Comparison of ENCODE assay signal across 15 mouse cellular contexts in the genomic region with DNA sequence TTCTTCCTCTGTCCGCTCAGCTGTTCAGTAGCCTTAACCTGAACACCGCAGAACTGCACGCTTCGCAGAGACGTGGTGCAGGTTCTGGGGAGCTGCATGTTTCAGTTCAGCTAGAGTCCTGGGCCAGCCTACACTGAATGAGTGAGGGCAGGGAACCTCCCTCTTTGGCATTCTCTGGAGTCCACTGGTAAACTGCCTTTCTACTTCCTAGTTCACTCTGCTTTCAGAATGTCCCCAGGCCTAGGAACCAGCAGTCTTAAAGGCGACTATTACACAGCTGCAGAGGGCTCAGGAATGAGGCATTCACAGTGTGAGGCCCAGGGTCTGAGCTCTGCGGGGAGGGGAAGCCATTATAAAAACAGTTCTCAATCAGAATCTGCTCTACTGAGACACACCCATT. TPM values are rescaled to one million over a fixed set of nuclear protein-coding genes. Genes with fewer than 3 reads are reported as not detected.
DNase-seq lines count a peak whose midpoint lies in the region; ATAC-seq and TF ChIP-seq lines count a peak whose summit lies in the region.
"Had no signal": no experiment of that assay in that cellular context is flagged by ENCODE, and none has a peak within 500 bp of the region (broad histone marks: within the 10 kb centered on the region; RNA-seq: fewer than 3 reads in every experiment).

No protein-coding gene starts in this region.

- intact Hi-C loops in heart, postnatal 36 days (cut with DNase I), result no loop called here

- no peak for TF ChIP-seq EP300 in heart, postnatal 0 days (IDR thresholded peaks at IDR 0.05; ENCODE audit: low read depth)

- WGBS in lung, embryonic 16.5 days, result 70% methylated on average over 7 of the region's 7 CpGs
- 80% methylated on average over 7 of the region's 7 CpGs for WGBS in heart, postnatal 0 days
- 56% methylated on average over 7 of the region's 7 CpGs for WGBS in stomach, embryonic 14.5 days

- ATAC-seq in lung, embryonic 16.5 days (ENCODE audit: low read depth), result 0 out of 2 replicates have a peak, but pooled peaks have one; percentile 23
- peak; percentile 41; the same call in 1 of the 2 replicates for ATAC-seq in heart, postnatal 0 days (ENCODE audit: insufficient read depth, low read depth)
- no peak for ATAC-seq in stomach, embryonic 14.5 days (ENCODE audit: insufficient number of reproducible peaks, insufficient read depth, low FRiP score, low read depth)
- ATAC-seq: hindbrain, embryonic 16.5 days had no signal

- no peak overlapping the region for H3K9ac ChIP-seq in lung, embryonic 16.5 days (ENCODE audit: low read length)
- no peak overlapping the region for H3K9ac ChIP-seq in heart, postnatal 0 days (replicated peaks; ENCODE audit: low read depth, low read length)
- H3K9ac ChIP-seq in stomach, embryonic 14.5 days (replicated peaks; ENCODE audit: low read depth, low read length), result no peak overlapping the region
- H3K9ac ChIP-seq: liver, embryonic 15.5 days had no signal

- H3K9me3 ChIP-seq in lung, embryonic 16.5 days (ENCODE audit: control insufficient read depth, low read length), result no peaks in the 10 kb centered on the region
- H3K9me3 ChIP-seq in heart, postnatal 0 days (replicated peaks; ENCODE audit: control insufficient read depth, low read length), result no peaks in the 10 kb centered on the region
- no peaks in the 10 kb centered on the region for H3K9me3 ChIP-seq in stomach, embryonic 14.5 days (ENCODE audit: control insufficient read depth, low read depth, low read length)
- H3K9me3 ChIP-seq: liver, embryonic 15.5 days had no signal

- H3K4me3 ChIP-seq in lung, embryonic 16.5 days (ENCODE audit: low read length), result no peak overlapping the region
- no peak overlapping the region for H3K4me3 ChIP-seq in heart, postnatal 0 days (ENCODE audit: low read depth, low read length)
- no peak overlapping the region for H3K4me3 ChIP-seq in stomach, embryonic 14.5 days (ENCODE audit: low read depth, low read length)
- H3K4me3 ChIP-seq: liver, embryonic 15.5 days had no signal

- no peak for TF ChIP-seq CTCF in heart, postnatal 0 days (IDR thresholded peaks at IDR 0.05; ENCODE audit: low read depth)

- DNase-seq in heart, adult 11 months, result peak; percentile 93
- DNase-seq in heart, postnatal 36 days, result no peak
- no peak for DNase-seq in lung, adult 18-20 months
- DNase-seq in heart, postnatal 0 days (ENCODE audit: low spot score), result no peak
- no peak for DNase-seq in frontal cortex, adult 2 months (ENCODE audit: extremely low spot score in 1 of 2, low spot score in 1 of 2)
- DNase-seq in adrenal gland, postnatal 36 days, result no peak
- DNase-seq: adrenal gland, postnatal 14 days; cerebellum, adult 9-10 months; gastrocnemius, postnatal 14 days; layer of hippocampus, postnatal 36 days; thymus, postnatal 14 days had no signal

- H3K27me3 ChIP-seq in lung, embryonic 16.5 days (ENCODE audit: control insufficient read depth, insufficient read depth, low read depth, low read length), result no peaks in the 10 kb centered on the region
- H3K27me3 ChIP-seq in heart, postnatal 0 days (ENCODE audit: control insufficient read depth, insufficient read depth, low read length), result no peaks in the 10 kb centered on the region
- H3K27me3 ChIP-seq in stomach, embryonic 14.5 days (ENCODE audit: control insufficient read depth, insufficient read depth, low read length), result no peaks in the 10 kb centered on the region
- H3K27me3 ChIP-seq: liver, embryonic 15.5 days had no signal

- H3K4me1 ChIP-seq in lung, embryonic 16.5 days (replicated peaks; ENCODE audit: control insufficient read depth, insufficient read depth, low read length), result no peaks in the 10 kb centered on the region
- no peaks in the 10 kb centered on the region for H3K4me1 ChIP-seq in heart, postnatal 0 days (ENCODE audit: control insufficient read depth, insufficient read depth)
- peaks cover 16% of the 10 kb centered on the region for H3K4me1 ChIP-seq in stomach, embryonic 14.5 days (ENCODE audit: control insufficient read depth, insufficient read depth, low read length)

- peaks cover 4% of the 10 kb centered on the region for H3K36me3 ChIP-seq in lung, embryonic 16.5 days (ENCODE audit: control insufficient read depth, insufficient read depth, low read length)
- H3K36me3 ChIP-seq in heart, postnatal 0 days (replicated peaks; ENCODE audit: control insufficient read depth, insufficient read depth, low read length), result peaks cover 6% of the 10 kb centered on the region
- H3K36me3 ChIP-seq in stomach, embryonic 14.5 days (ENCODE audit: control insufficient read depth, insufficient read depth, low read length), result no peaks in the 10 kb centered on the region
- H3K36me3 ChIP-seq: liver, embryonic 15.5 days had no signal

- no peak overlapping the region for H3K27ac ChIP-seq in lung, embryonic 16.5 days (ENCODE audit: low read length)
- H3K27ac ChIP-seq in heart, postnatal 0 days (ENCODE audit: low read depth), result 0 out of 2 replicates have a peak overlapping the region, but pooled peaks have one; percentile 7
- H3K27ac ChIP-seq in stomach, embryonic 14.5 days (ENCODE audit: low read length), result peak overlapping the region; percentile 45
- H3K27ac ChIP-seq: liver, embryonic 15.5 days had no signal

- no peak overlapping the region for H3K4me2 ChIP-seq in lung, embryonic 16.5 days (ENCODE audit: low read depth, low read length)
- H3K4me2 ChIP-seq in heart, postnatal 0 days (ENCODE audit: low read depth, low read length), result no peak overlapping the region
- no peak overlapping the region for H3K4me2 ChIP-seq in stomach, embryonic 14.5 days (replicated peaks; ENCODE audit: low read depth, low read length)
- H3K4me2 ChIP-seq: liver, embryonic 15.5 days had no signal

RNA-seq across cellular contexts. Expression of gene Zfp36l2, which starts 15.6 kb away (rescaled TPM):
- 10 to 100 TPM; 26.4 to 31.6 TPM for total RNA-seq in heart, postnatal 36 days (2021)
- 10.1 and 11.2 TPM in 2 replicates for polyA plus RNA-seq in lung, embryonic 16.5 days (2015; fragmentation: Nextera tagmentation; extraction: Ambion mirVana)
- 14.0 and 15.0 TPM in 2 replicates for total RNA-seq in heart, postnatal 0 days (2014; rRNA removed; ENCODE audit: low replicate concordance)
- 4.5 and 4.7 TPM in 2 replicates for polyA plus RNA-seq in heart, postnatal 0 days (2015; fragmentation: Nextera tagmentation; extraction: Ambion mirVana)
- 31.2 and 33.2 TPM in 2 replicates for polyA plus RNA-seq in stomach, embryonic 14.5 days (2014; fragmentation: Nextera tagmentation; extraction: Ambion mirVana)
- 21.4 and 24.3 TPM in 2 replicates for polyA plus RNA-seq in frontal cortex, adult 2 months (2012; rRNA removed)
- 10 to 100 TPM; 71.6 to 77.9 TPM for total RNA-seq in adrenal gland, postnatal 36 days (2021)
